Mouse (Mus musculus): ENCODE results near the gene Chst11.

Chst11 gene

DNA sequence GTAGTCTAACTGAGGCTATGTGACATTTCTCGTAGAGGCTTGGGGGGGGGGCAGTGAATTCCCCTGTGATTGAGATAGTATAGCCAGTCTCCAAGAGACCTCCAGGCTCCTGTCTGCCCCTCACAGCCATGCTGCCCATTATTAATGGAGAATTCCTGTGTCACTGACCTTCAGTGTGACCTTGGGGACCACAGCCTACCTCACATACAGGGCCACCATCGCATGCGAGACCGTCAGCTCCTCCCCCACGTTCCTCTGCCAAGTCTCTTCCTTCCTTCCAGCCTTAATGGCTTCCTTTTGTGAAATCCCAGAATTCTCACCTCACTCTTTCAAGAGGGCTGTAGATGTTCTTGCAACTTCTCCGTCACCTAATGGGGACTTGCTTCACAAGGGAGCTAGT is 184.3 kb downstream of the Chst11 start:
- no peak for DNase-seq (ENCODE audit: low spot score in 2 of 2)

DNA sequence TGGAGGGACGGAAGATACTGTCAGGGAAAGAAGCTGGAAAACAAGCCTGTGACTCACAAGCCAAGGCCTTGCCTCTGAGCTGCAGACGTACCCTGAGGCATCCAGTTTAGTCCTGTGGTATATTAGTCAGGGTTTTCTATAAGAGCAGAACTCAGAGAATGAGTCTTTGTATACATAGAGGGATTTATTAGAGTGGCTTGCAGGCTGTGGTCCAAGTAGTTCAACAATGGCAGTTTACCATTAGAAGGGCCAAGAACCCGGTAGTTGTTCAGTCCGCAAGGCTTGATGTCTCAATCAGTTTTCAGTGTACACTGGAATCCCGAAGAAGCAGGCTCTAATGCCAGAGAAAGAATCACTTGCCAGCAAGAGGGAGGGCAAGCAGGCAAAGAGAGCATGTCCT is 192.9 kb downstream of the Chst11 start:
- DNase-seq (ENCODE audit: low spot score in 2 of 2) = no peak

DNA sequence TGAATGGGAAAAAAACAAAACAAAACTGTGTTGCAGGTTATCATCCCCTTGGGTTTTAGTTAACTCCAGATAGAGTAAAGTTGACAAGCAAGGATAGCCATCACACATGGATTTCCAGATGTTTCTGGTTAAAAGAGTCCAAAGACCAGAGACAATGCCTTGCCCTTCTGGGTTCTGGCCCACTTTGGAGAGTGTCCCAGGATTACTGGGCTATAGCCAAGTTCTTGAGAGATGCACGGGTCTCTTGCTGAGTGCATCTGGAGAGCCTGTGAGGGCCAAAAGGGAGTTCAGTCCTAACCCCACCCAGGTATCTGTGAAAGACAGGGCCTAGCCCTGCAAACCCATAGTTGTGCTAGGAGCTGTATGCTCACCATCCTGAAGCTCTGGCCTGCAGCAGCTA is 193.4 kb downstream of the Chst11 start:
- DNase-seq (ENCODE audit: low spot score in 2 of 2) = no peak

DNA sequence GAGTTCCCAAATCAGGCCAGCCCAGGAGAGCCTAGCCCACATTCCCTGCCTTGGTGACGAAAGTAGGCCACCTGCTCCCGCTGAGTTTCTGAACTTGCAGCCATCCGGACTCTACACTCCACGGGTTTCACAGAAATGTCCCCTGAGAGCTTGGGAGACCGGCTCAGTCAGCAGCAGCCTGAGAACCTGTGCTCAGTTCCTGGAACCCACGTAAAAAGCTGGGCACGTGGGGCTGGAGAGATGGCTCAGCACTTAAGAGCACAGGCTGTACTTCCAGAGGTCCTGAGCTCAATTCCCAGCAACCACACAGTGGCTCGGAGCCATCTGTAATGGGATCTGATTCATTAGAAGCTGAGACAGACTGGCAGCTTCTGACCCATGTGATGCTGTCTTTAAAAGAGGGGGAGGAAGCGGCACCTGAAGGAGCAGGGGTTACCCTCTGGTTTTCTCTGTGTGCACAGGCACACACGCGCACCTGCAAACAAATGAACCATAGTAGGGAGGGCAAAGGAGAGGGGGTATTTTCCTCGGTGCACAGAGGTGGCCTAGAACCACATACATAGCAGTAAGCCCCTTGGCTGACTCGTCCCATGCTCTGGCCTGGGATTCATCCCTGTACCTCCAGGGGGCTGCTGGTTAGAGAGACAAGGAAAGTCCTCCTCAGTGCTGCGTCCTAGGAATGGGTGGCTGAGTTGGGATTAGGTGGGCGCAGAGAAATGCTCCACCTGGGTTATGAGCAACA is 196.7 kb downstream of the Chst11 start:
- no peak for DNase-seq (ENCODE audit: low spot score in 2 of 2)

DNA sequence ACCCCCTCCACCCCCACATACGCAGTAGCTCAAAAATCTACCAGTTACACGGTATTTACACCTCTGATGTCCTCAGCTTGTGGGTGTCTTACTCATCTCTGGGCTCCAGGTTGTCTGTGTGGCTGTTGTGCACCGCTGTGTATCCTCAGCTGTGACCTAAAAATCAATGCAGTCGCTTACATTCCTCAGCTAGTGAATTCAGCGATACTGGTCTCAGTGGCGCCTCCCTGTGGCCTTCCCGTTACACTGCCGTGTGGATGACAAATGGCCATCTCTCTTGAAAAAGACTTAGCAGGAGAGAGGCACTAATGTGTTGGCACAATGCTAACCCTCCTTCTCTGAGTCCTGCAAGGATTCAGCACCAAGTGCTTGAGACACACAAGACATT is 197.3 kb downstream of the Chst11 start:
- DNase-seq (ENCODE audit: low spot score in 2 of 2) = peak; percentile 23 to 45

DNA sequence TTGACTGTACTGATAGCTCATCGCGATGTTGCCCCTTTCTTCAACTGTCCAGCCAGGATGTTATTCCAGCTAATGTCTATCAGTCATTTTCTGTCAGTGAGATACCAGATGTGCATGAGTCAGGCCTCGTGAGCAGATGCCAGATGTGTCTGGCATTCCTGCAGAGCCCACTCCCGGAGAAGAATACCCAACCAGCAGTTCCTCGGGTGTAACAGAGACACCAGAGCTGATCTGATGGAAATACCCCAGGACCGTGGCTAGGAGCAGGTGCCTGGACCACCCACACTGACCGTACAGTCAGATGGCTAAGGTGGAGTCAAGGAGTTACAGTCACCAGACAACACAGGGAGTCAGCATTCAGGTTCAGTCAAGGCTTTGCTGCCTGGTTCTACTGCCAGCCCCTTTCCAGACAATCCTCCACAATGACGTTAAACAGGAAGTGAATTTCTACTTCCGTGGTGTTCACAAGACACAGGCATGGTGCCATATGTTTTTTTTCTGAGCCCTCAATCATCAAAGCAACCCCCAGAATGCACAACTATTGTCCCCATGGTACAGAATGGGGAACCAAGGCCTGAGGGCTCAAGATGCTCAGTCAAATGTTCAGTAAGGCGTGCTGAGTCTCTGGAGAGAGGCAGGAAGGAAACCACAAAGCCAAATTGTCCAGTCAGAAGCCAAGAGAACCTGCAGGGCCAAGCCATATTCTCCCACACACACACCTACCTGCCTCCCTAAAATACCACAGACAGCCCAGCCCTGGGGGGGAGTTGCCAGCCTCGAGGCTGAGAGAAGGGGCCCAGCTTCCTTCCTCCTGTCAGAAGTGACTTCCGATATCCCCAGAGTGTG is 198.6 kb downstream of the Chst11 start:
- DNase-seq (ENCODE audit: low spot score in 2 of 2) = no peak

DNA sequence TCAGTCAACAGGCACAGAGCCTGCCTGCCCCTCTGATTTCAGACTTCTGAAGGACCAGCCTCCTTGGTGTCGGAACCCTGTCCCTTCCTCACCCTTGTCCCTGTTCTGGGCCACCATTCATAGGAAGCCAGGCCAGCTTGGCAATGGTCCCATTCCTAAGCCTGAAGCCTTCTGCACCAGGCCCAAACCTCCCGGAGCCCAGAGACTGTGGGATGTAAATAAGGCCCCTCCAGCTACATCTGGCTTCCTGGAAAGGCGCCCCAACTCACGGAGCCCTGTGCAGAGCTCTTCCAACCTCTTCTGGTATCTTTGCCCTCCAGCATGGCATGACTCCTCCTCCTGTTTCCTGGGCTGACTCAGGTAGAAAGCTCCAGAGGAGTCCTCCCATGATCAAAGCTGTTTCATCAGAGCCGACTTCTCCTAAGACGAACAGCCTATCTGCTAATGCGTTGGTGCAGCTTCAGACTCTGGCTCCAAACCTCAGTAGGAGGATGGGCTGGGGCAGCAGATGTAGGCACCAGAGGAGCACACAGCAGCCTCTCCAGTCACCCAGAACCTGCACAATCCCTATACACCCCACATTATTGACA is 199.3 kb downstream of the Chst11 start:
- DNase-seq (ENCODE audit: low spot score in 2 of 2) = no peak

DNA sequence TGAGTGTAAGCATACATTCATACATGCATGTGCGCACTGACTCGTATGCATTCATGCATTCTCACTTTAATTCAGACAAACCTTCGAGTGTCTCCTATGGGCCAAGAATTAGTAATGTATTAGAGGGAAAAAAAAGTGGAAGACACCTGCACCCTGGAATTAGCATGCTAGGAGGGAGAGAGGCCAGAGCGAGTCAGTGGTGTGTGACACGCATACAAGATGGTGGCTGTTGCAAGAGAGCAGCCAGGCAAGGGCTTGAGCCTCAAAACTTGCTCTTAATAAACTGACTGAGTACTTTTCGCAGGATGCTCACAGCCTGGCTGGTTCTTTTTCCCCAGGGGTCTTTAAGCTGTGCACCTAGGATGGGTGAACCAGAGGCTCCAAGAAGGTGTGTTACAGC is 199.8 kb downstream of the Chst11 start:
- DNase-seq (ENCODE audit: low spot score in 2 of 2) = no peak

DNA sequence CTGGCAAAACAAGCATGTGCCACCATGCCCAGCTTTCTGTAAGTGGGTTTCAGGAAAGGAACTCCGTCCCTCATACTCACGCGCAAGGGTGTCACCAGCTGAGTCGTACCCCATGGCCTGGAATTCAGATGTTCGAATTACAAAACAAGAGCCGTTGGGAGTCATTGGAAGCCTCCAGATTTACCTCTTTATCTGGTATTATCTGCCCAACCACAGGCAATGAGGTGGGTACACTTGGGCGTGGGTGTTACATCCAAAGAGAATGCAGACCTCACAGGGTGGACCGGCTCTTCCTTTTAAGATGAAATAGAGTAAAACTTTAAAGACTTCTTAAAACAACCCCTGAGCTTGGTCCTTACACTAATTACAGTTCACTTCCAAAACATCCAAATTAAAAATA is 200.9 kb downstream of the Chst11 start:
- no peak for DNase-seq (ENCODE audit: low spot score in 2 of 2)

DNA sequence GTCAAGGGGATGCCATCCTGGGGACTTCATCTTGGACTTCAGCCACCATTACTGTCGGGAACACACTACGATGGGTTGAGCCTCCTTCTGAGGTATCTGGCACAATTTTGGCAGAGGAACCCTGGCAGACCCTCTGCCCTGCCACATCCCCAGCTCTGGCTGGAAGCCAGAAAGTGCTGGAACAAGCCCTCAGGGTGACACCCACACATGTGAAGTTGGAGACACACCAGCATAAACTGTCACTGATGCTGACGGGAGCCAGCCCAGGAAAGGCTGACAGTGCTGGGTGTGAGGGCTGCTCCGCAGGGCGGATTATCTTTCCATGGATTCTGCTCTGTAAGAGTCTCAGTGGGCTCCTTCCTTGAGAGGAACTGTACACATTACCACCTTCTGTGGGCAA is 201.7 kb downstream of the Chst11 start:
- DNase-seq (ENCODE audit: low spot score in 2 of 2) = no peak

DNA sequence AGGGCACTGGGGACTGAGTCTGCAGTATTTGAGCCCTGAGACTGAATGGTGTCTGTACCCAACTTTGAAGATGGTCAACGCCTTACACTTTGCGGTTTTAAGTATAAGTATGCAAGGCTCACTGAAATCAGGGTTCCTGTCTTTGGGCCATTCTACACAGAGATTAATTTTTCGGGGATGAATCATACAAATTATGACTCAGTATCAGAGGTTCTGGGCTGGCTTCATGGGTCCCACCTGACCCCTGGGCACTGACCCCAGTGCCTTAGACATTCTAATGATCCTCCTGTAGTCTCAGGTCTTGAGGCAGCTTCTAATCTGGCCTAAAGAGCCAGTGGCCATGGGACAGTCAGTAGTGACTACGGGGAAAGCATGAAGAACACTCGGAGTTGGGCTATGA is 203.8 kb downstream of the Chst11 start:
- no peak for DNase-seq (ENCODE audit: low spot score in 2 of 2)

DNA sequence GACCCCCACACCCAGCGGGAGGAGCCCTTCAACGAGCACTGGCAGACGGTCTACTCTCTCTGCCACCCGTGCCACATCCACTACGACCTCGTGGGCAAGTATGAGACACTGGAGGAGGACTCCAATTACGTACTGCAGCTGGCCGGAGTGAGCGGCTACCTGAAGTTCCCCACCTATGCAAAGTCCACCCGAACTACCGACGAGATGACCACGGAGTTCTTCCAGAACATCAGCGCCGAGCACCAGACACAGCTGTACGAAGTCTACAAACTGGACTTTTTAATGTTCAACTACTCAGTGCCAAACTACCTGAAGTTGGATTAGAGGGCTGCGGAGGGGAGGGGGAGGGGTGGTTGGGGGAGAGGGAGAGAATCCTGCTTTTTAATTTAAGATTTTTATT is 206.2 kb downstream of the Chst11 start:
- DNase-seq (ENCODE audit: low spot score in 2 of 2) = no peak

DNA sequence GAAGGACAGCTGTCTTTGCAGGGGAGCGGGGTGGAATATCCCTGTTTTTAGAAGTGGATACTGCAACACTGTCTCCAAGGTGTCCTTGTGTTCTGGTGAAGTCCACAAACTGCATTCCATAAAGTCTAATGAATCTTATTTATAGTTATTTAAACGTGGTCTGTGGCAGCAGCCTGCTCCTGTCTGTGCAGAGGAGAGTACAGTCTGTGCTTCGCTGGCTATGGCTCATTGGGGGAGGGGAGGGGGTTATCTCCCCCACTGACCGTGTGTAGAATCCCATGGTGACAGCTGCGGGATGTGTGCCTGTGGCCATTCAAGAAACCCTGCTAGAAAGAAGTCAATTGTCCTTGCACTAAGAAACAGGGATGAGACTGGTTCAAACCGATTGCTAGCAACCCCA is 206.7 kb downstream of the Chst11 start:
- DNase-seq (ENCODE audit: low spot score in 2 of 2) = no peak

DNA sequence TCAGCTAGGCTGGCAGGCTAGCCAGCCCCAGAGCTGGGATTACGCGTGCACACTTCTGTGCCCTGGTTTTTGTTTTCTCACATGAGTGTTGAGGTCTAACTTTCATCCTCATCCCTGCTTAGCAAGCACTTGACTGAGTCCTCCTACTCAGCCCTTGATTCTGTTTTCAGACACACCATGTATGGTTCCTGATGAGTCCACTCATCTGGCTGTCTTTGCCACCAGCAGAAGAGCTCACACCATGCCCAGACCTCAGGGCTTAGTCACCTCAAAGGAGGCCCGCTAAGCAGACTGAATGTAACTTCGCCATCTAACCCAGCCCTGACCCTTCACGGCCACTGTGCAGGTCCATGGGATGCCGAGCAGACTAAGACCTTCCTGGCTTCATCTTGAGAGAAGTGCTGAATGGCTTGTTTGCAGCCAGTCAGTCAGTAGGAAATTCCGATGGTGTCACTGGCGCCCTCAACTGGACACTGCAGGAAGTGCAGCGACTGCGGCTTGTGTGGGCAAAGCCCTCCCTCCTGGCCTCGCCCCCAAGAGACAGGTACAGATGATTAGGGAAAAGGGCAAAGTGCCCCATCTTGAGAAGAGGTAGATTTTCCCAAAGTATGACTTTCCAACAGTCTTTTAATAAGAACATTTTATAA is 212.5 kb downstream of the Chst11 start:
- peak; percentile 53 to 61 for DNase-seq (ENCODE audit: low spot score in 2 of 2)

DNA sequence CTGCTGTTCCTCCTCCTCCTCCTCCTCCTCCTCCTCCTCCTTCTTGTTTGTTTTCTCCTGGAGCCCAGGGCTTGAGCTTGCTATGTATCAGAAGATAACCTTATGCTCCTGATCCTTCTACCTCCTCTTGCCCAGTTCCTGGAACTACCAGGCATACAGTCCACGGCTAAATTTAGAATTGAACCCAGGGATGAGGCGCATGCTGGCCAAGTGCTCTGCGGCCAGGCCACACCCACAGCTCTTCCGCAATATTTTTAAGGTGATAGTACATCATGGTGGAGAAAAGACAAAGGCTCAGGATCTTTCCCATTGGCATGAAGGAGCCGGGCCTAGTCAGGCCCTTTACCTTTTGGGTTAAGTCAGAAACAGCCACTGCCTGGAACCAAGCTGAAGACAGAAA is 213.4 kb downstream of the Chst11 start:
- no peak for DNase-seq (ENCODE audit: low spot score in 2 of 2)

DNA sequence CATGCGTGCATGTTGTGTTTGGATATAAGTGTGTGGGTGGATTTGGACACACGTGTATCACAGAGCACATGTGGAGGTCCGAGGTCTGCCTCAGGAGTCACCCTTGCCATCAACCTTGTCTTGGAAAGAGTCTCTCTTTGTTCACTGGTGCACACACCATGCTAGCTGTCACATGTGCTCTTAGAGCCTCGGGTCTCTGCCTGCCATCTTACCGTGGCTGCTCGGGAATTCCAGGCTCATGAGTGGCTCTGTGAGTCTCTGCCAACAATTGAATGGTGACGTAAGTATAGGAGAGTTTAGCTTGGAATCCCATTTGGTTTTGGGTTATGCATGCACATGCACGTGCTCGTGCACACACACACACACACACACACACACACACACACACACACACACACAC is 214.0 kb downstream of the Chst11 start:
- no peak for DNase-seq (ENCODE audit: low spot score in 2 of 2)

DNA sequence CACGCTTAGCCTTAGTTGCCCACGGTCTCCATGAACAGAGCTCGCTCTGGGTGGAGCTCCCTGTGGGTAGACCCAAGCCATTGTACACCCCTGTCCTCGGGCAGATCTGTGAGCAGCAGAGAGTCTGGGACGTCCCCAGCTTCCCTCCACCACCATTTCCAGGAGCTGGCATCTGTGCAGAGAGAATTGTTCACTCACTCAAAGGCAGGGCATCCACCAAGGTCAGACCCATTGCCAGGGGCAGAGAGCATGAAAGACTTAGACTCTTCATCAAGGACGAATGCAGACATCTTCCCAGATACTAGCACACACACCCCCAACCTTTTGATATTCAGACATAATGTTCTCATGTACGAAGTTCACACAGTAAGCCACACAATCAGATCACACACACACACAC is 216.2 kb downstream of the Chst11 start:
- DNase-seq (ENCODE audit: low spot score in 2 of 2) = no peak

DNA sequence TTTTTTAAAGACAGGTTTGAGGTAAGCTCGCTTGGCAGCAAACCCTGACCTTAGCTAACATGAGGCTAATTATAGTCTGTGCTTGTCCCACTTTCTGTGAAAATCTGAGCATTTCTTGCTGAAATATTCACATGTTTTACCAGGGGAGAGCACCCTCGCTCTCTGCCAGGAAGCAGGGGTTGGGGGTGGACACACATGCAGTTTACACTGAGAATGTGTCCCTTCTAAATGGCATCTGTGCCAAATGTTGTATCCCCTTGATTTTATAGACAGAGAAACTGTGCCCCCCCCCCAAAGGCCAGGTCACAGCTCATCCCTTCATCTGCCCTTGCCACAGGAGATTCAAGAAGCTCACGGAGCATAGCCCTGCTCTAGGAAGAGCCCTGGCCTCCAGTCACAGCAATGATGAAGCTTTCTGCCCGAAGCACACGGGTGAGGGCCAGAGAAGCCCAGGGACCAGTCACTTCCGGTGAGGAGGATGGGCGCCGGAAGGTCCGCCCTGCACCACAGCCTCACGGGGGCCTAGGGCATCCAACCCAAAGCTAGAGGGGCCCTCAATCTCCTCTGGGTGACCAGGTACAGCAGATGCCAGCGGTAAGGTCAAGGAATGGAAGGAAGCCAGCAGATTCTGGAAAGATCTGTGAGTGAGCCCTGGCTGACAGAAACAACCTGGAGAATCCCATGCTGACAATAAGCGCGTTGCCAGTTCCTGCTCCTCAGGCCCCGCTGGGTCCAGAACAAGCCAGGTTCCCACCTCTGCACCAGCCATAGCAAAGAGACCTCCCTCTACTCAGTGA is 217.8 kb downstream of the Chst11 start:
- no peak for DNase-seq (ENCODE audit: low spot score in 2 of 2)

DNA sequence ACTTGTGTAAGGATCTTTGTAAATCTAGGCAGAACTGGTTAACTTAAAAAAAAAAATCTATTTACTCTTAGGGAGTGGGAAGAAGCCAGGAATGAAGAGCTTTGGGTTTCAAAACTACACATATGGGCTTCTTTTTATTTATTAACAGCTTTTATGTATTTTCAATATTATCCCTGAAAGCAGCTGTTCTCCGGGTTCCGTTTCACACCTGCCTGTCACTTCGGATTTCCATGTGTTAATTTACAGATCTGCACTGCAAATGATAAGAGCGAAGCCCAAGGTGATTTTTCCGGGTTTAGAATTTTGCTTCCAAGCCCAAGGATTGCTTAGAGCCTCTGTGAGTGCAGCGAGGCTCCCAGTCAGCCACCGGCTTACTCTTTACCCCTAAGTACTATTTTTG is 223.1 kb downstream of the Chst11 start:
- DNase-seq (ENCODE audit: low spot score in 2 of 2) = no peak

DNA sequence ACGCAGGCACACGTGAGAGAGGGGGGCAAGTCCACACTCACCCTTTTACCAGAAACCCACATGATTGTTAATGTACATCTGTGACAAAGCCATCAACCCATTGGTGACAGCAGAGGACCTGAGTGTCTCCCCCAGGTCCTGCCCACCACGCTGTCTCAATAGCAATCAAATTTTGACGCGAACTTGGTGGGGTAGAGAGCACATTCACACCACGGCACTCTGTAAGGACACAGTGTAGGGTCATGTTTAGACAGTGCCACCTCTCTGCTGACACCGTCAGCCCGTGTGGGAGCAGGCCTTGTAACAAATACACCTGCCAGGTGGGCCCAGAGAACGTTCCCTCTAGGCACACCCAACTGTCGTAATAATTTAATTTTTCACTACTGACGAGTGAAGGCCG is 224.1 kb downstream of the Chst11 start:
- DNase-seq (ENCODE audit: low spot score in 2 of 2) = no peak

DNA sequence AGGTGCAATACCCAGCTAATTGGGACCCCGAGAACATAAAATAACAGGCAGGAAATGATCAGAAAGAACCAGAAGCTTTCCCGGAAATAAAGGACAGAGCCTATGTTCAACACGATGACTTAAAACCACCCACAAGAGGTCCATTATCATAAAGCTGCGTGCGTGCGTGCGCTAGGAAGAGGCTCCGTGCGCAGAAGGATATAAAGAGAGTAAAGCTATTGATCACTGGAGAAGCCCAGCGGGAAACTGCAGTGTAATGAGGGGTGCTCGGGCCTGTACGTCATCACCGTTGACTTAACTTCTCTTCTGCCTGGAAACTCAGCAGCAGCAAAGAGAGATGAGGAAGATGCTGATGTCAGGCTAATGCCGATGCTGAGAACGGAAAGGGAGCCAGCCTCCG is 224.8 kb downstream of the Chst11 start:
- no peak for DNase-seq (ENCODE audit: low spot score in 2 of 2)
